Mouse (Mus musculus) lung, postnatal 36 days (tissue): ENCODE data around the gene Smagp.

Experiments
- DNase-seq: peaks from one replicate; pipeline ENCODE4 v3.0.0; 2022; ENCODE audit warnings: mixed read lengths

Smagp gene

DNA sequence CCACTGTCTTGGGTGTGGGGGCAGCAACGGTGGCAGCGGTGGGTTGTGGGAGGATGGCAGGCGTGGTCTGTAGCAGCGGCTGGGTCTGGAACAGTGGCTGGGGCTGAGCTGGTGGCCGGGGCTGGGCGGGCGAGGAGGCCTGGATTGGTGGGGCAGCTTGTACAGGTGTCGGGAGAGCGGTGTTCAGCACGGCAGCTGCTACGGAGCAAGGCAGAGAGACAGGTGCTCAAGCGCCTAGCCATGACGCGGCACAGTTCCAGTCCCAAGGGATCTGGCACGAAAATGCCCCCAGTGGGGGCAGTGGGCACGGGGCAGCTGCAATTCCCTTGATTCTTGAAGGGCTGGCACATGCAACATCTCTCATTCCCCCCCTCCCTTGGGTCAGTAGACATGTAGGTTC is 50.8 kb downstream of the Smagp start:
- no peak for DNase-seq

DNA sequence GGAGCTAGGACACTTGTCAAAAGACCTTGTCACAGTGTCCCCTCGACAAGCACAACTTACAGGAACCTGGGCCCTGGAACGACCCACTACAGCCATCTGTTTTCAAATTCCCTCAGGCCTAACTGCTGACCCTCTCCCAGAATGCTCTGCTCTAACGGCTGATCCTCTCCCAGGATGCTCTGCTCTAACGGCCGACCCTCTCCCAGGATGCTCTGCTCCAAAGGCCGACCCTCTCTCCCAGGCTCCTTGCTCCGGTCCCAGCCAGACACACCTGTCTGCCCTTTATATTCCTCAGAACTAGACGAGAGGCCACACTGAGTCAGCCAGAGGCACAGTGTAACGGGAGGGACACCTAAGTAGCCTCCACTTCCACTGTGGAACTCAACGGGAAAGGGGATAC is 56.6 kb downstream of the Smagp start:
- no peak for DNase-seq

GRCm38 (mm10) chr15:100577972-100578371 is 58.8 kb downstream of the Smagp start:
- DNase-seq, result no peak

GRCm38 (mm10) chr15:100576810-100577209 is 59.9 kb downstream of the Smagp start:
- DNase-seq, result no peak

GRCm38 (mm10) chr15:100576392-100576791 is 60.3 kb downstream of the Smagp start:
- no peak for DNase-seq

DNA sequence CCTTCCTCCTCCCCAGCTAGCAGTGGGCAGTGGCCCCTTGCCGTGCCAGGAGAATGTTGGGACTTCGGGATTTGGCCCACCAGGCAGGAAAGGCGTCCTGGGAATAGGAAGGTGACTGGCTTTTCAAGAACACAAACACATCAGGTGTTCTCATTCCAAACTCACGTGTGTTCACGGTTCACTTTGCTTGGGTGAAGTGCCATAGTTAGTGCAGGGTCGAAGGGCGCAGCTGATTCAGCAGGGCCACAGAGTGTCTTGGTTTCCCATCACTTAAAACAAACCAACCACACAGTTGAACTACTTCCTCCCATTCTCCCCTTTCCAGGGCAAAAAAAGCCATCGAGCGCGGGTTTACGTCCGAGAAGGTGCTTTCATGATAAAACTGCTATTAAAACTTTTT is 61.4 kb downstream of the Smagp start:
- no peak for DNase-seq

DNA sequence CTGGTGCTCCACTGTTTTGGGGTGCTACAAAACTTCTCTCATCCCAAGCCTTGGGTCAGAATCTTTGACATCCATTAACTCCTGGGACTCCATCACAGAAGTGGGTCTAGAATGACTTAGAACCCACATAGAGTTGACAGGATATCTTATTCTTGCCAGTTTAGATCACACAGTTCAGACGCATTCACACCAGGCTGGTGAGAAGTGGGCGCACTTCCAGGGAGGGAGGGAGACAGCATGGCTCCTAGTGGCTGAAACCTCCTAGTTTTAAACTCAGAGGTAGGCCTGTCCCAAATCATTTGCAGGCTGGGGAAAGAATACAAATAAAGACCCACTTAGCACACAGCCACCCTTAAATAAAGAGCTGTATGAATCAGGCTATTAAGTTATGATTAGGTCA is 62.4 kb downstream of the Smagp start:
- no peak for DNase-seq

DNA sequence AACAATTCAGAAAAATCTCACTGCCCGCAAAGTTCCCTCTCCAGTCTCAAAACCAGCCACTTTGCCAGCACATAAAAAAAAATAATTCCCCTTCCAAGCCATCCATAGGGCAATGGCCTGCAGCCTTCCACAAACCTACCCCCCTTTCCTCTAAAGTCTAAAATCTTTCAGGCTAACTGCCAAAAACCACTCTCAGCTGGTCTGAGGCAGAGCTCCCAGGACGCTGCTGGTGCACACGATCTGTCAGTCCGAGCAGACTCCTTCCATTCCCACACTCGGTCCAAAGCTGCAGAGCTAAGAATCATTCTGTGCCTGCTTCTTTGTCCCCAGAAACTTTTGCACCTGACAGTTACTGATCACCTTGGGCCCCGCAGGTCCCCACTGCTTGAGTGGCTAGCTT is 62.8 kb downstream of the Smagp start:
- no peak for DNase-seq
